Mouse (Mus musculus) hindbrain, embryonic 12.5 days (tissue): Measurements from ENCODE around the gene Col4a2. TPM values are rescaled to one million over a fixed set of nuclear protein-coding genes. Genes with fewer than 3 reads are reported as not detected.

ENCODE experiments used
- ATAC-seq: fragments of 200-750 bp; cut with Nextera tagmentation; 2 replicates; pipeline ENCODE4 v1.8.0; 2017; ENCODE audit warnings: moderate TSS enrichment; ENCODE audit not compliant: low FRiP score
- H3K27ac ChIP-seq: fragments of 300-500 bp; sonication (generic); 2 replicates; pipeline ENCODE4 v1.5.1; 2016; ENCODE audit warnings: mild to moderate bottlenecking
- H3K27me3 ChIP-seq: fragments of 300-500 bp; sonication (generic); 2 replicates; pipeline ENCODE4 v1.6.1; 2016; ENCODE audit warnings: mild to moderate bottlenecking
- H3K36me3 ChIP-seq: fragments of 300-500 bp; sonication (generic); 2 replicates; pipeline ENCODE4 v1.6.1; 2016; ENCODE audit warnings: mild to moderate bottlenecking
- H3K4me1 ChIP-seq: fragments of 300-500 bp; sonication (generic); 2 replicates; pipeline ENCODE4 v1.6.1; 2016
- H3K4me2 ChIP-seq: fragments of 300-500 bp; sonication (generic); replicated peaks from 2 replicates; pipeline ENCODE4 v1.6.1; 2016; ENCODE audit warnings: mild to moderate bottlenecking
- H3K4me3 ChIP-seq: fragments of 300-500 bp; sonication (generic); 2 replicates; pipeline ENCODE4 v1.5.1; 2016; ENCODE audit warnings: mild to moderate bottlenecking
- H3K9ac ChIP-seq: fragments of 300-500 bp; sonication (generic); 2 replicates; pipeline ENCODE4 v1.6.1; 2016; ENCODE audit warnings: mild to moderate bottlenecking, moderate library complexity
- H3K9me3 ChIP-seq: fragments of 300-500 bp; sonication (generic); replicated peaks from 2 replicates; pipeline ENCODE4 v1.6.1; 2016; ENCODE audit warnings: mild to moderate bottlenecking
- WGBS: fragments of 180-500 bp; shearing (Covaris S2); methylation state at CpG from one replicate; pipeline ENCODE4 v1.1.7; 2016; 5-methylcytosine and 5-hydroxymethylcytosine counted together
- polyA plus RNA-seq: library from polyadenylated mRNA; unstranded; fragments of >200 nt; fragmentation: Nextera tagmentation; extraction: Ambion mirVana; gene quantifications from 2 replicates; pipeline ENCODE4 v1.2.1, GENCODE M21; 2016

The Col4a2 gene
- polyA plus RNA-seq, 1 experiment from 2014 or later: 74.6 TPM

DNA sequence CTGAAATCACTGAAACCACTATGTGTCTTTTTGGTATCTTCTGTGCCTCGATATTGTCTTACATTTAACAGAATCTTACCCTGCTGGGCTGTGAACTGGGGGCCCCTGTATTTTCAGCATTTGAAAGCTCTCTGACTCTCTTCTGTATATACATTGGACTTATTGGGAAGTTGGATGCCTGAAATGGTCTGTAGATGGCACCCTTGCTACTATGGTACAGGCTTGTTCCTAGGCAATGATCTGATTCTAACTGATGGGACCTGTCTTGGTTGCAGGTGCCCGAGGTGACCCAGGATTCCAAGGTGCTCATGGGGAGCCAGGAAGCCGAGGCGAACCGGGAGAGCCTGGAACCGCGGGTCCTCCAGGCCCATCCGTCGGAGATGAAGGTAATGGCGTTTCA, 102.5 kb downstream of the Col4a2 start:
- WGBS: 88% methylated on average over 10 of the region's 10 CpGs
- peaks cover 27% of the 10 kb centered on the region for H3K4me1 ChIP-seq
- no peaks in the 10 kb centered on the region for H3K36me3 ChIP-seq
- H3K4me2 ChIP-seq: no peak overlapping the region
- no peaks in the 10 kb centered on the region for H3K9me3 ChIP-seq
- ATAC-seq: no peak
- no peak overlapping the region for H3K27ac ChIP-seq
- no peaks in the 10 kb centered on the region for H3K27me3 ChIP-seq
- no peak overlapping the region for H3K4me3 ChIP-seq
- H3K9ac ChIP-seq: no peak overlapping the region

DNA sequence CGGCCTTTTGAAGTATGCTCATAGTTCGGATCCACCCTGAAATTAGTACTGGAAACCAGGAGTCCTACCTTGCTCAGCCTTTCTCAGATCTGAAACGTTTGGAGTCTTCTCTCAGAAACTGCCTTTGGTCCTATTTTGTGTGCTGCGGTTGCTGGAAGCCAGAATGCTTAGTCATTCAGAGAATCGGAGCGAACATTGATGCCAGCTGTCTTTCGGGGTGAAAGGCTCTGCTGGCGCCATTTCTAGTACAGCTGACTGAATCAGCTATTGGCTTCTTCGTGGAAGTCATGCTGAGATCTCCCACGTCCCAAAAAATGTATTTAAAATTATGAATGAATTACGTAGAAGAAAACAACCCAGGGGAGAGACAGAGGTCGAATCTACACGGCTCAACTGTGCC, 105.2 kb downstream of the Col4a2 start:
- ATAC-seq: no peak
- no peak overlapping the region for H3K4me3 ChIP-seq
- no peak overlapping the region for H3K27ac ChIP-seq
- no peaks in the 10 kb centered on the region for H3K36me3 ChIP-seq
- no peak overlapping the region for H3K4me2 ChIP-seq
- H3K4me1 ChIP-seq: peaks cover 13% of the 10 kb centered on the region
- no peak overlapping the region for H3K9ac ChIP-seq
- no peaks in the 10 kb centered on the region for H3K9me3 ChIP-seq
- 74% methylated on average over 13 of the region's 13 CpGs for WGBS
- H3K27me3 ChIP-seq: no peaks in the 10 kb centered on the region

DNA sequence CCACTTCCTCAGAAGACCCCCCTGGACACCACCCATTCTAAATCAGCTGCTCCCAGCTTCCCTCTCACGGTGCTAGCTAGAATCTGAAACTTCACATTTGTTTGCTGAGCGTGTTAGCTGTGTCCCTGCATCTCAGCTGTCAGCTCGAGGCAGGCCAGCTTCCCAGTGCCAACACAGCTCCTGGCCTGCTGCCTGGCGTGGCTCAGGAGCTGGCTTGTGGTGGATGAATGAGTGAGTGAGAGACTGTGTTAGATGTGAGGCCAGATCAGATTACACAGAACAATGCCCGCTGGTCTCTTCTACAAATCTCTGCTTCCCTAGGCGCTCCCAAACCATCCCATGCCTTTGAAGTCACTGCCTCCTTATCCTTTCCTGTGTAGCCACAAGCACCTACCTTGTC, 106.6 kb downstream of the Col4a2 start:
- H3K27ac ChIP-seq: no peak overlapping the region
- H3K36me3 ChIP-seq: no peaks in the 10 kb centered on the region
- H3K4me2 ChIP-seq: no peak overlapping the region
- H3K9me3 ChIP-seq: no peaks in the 10 kb centered on the region
- H3K9ac ChIP-seq: no peak overlapping the region
- no peak for ATAC-seq
- no peaks in the 10 kb centered on the region for H3K27me3 ChIP-seq
- WGBS: 43% methylated on average over 6 of the region's 6 CpGs
- H3K4me3 ChIP-seq: no peak overlapping the region
- peaks cover 6% of the 10 kb centered on the region for H3K4me1 ChIP-seq

GRCm38 (mm10) chr8:11419645-11420044, 107.0 kb downstream of the Col4a2 start:
- no peaks in the 10 kb centered on the region for H3K36me3 ChIP-seq
- no peaks in the 10 kb centered on the region for H3K9me3 ChIP-seq
- H3K27me3 ChIP-seq: no peaks in the 10 kb centered on the region
- 13% methylated on average over 2 of the region's 2 CpGs for WGBS
- H3K9ac ChIP-seq: no peak overlapping the region
- no peak overlapping the region for H3K4me2 ChIP-seq
- peaks cover 2% of the 10 kb centered on the region for H3K4me1 ChIP-seq
- ATAC-seq: peak; percentile 59; the same call in 1 of the 2 replicates
- no peak overlapping the region for H3K27ac ChIP-seq
- no peak overlapping the region for H3K4me3 ChIP-seq

DNA sequence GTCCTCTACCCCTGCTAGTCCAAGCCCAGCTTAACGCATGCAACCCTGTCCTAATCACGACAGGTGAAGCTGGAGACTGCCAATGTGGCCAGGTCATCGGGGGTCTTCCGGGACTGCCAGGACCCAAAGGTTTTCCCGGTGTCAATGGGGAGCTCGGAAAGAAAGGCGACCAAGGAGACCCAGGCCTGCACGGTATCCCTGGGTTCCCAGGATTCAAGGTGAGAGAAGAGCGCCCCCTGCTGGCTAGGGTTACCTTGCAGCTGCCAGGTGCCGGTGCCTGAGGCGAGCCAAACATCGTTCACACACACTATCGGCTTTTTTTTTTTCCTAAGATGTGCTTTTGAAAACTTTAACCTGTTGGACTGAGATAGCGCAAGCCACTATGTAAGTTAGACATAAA, 108.5 kb downstream of the Col4a2 start:
- Histone ChIP-seq H3K36me3 (no peaks in the 10 kb centered on the region), H3K9me3 (no peaks in the 10 kb centered on the region), H3K4me3 (no peak overlapping the region), H3K27ac (no peak overlapping the region), H3K4me1 (no peaks in the 10 kb centered on the region), H3K9ac (no peak overlapping the region), H3K27me3 (no peaks in the 10 kb centered on the region), H3K4me2 (no peak overlapping the region)
- no peak for ATAC-seq
- WGBS: 49% methylated on average over 14 of the region's 14 CpGs

- Histone ChIP-seq H3K9me3 (no peaks in the 10 kb centered on the region), H3K4me3 (no peak overlapping the region), H3K9ac (no peak overlapping the region), H3K36me3 (0 out of 2 replicates have a peak, but pooled peaks cover under 1% of the 10 kb centered on the region), H3K4me1 (no peaks in the 10 kb centered on the region), H3K4me2 (no peak overlapping the region), H3K27ac (no peak overlapping the region), H3K27me3 (no peaks in the 10 kb centered on the region)
- no peak for ATAC-seq
- 86% methylated on average over 6 of the region's 6 CpGs for WGBS
Measured at GRCm38 (mm10) chr8:11421968-11422367, 109.4 kb downstream of the Col4a2 start.

- no peak overlapping the region for H3K4me2 ChIP-seq
- H3K4me1 ChIP-seq: no peaks in the 10 kb centered on the region
- 0 out of 2 replicates have a peak, but pooled peaks cover 3% of the 10 kb centered on the region for H3K36me3 ChIP-seq
- no peak for ATAC-seq
- no peaks in the 10 kb centered on the region for H3K9me3 ChIP-seq
- H3K27ac ChIP-seq: no peak overlapping the region
- no peak overlapping the region for H3K9ac ChIP-seq
- no peaks in the 10 kb centered on the region for H3K27me3 ChIP-seq
- no peak overlapping the region for H3K4me3 ChIP-seq
- WGBS: 65% methylated on average over 7 of the region's 7 CpGs
Measured at GRCm38 (mm10) chr8:11423091-11423490, 110.5 kb downstream of the Col4a2 start.

- Histone ChIP-seq H3K27me3 (no peaks in the 10 kb centered on the region), H3K4me3 (no peak overlapping the region), H3K36me3 (peaks cover 17% of the 10 kb centered on the region; the same call in 1 of the 2 replicates), H3K4me1 (no peaks in the 10 kb centered on the region), H3K27ac (no peak overlapping the region), H3K9ac (no peak overlapping the region), H3K9me3 (no peaks in the 10 kb centered on the region), H3K4me2 (no peak overlapping the region)
- ATAC-seq: no peak
- WGBS: 60% methylated on average over 5 of the region's 5 CpGs
Measured at GRCm38 (mm10) chr8:11430688-11431087, 118.1 kb downstream of the Col4a2 start.

- H3K9me3 ChIP-seq: no peaks in the 10 kb centered on the region
- no peak overlapping the region for H3K27ac ChIP-seq
- H3K4me1 ChIP-seq: no peaks in the 10 kb centered on the region
- WGBS: 67% methylated on average over 12 of the region's 12 CpGs
- no peak overlapping the region for H3K4me3 ChIP-seq
- H3K27me3 ChIP-seq: peaks cover 7% of the 10 kb centered on the region; the same call in 1 of the 2 replicates
- H3K4me2 ChIP-seq: no peak overlapping the region
- ATAC-seq: no peak
- H3K36me3 ChIP-seq: 0 out of 2 replicates have a peak, but pooled peaks cover 6% of the 10 kb centered on the region
- no peak overlapping the region for H3K9ac ChIP-seq
Measured at GRCm38 (mm10) chr8:11437862-11438261, 125.3 kb downstream of the Col4a2 start.

DNA sequence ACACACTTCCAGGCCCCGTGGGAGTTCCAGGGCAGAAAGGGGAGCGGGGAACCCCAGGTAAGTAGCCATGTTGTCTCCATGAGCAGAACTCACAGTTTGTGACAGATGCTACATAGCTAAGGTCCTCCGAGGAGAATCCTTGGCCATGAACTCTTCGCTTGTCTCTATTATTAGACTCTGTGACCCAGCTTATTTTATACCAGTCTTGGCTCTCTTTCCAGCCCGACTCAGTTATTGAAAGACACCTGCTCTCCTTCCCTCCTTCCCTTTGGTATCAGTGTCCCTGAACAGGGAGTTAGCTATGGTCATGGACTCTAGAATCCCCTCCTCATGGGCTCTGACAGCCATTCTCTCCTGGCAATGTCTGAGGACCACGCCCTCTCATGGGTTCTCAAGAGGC, 128.7 kb downstream of the Col4a2 start:
- Histone ChIP-seq H3K9ac (no peak overlapping the region), H3K4me1 (no peaks in the 10 kb centered on the region), H3K4me3 (no peak overlapping the region), H3K4me2 (no peak overlapping the region), H3K27me3 (peaks cover 7% of the 10 kb centered on the region; the same call in 1 of the 2 replicates), H3K27ac (no peak overlapping the region), H3K36me3 (0 out of 2 replicates have a peak, but pooled peaks cover 3% of the 10 kb centered on the region), H3K9me3 (no peaks in the 10 kb centered on the region)
- WGBS: 92% methylated on average over 6 of the region's 6 CpGs
- ATAC-seq: no peak

- Histone ChIP-seq H3K9ac (no peak overlapping the region), H3K4me3 (no peak overlapping the region), H3K36me3 (0 out of 2 replicates have a peak, but pooled peaks cover 3% of the 10 kb centered on the region), H3K27ac (no peak overlapping the region), H3K9me3 (no peaks in the 10 kb centered on the region), H3K27me3 (no peaks in the 10 kb centered on the region), H3K4me2 (no peak overlapping the region), H3K4me1 (no peaks in the 10 kb centered on the region)
- ATAC-seq: no peak
- WGBS: 89% methylated on average over 9 of the region's 9 CpGs
Measured at GRCm38 (mm10) chr8:11443611-11444010, 131.0 kb downstream of the Col4a2 start.

- Histone ChIP-seq H3K36me3 (0 out of 2 replicates have a peak, but pooled peaks cover 3% of the 10 kb centered on the region), H3K4me2 (no peak overlapping the region), H3K9me3 (no peaks in the 10 kb centered on the region), H3K4me1 (no peaks in the 10 kb centered on the region), H3K27ac (no peak overlapping the region), H3K27me3 (no peaks in the 10 kb centered on the region), H3K4me3 (no peak overlapping the region), H3K9ac (no peak overlapping the region)
- 91% methylated on average over 7 of the region's 7 CpGs for WGBS
- no peak for ATAC-seq
Measured at GRCm38 (mm10) chr8:11444216-11444615, 131.6 kb downstream of the Col4a2 start.

DNA sequence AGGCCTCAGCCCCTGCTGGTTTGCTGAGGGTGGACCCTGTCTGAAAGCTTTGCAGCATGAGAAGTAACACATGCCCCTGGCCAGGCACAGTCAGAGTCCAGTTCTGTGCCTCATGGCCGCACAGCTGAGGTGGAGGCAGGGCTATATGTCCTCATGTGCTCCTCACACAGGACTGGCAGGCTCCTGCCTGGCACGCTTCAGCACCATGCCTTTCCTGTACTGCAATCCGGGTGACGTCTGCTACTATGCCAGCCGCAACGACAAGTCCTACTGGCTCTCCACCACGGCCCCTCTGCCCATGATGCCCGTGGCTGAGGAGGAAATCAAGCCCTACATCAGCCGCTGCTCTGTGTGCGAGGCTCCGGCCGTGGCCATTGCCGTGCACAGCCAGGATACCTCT, 133.2 kb downstream of the Col4a2 start:
- no peaks in the 10 kb centered on the region for H3K36me3 ChIP-seq
- H3K4me1 ChIP-seq: 0 out of 2 replicates have a peak, but pooled peaks cover 4% of the 10 kb centered on the region
- no peak overlapping the region for H3K9ac ChIP-seq
- no peaks in the 10 kb centered on the region for H3K9me3 ChIP-seq
- no peak for ATAC-seq
- no peaks in the 10 kb centered on the region for H3K27me3 ChIP-seq
- no peak overlapping the region for H3K4me2 ChIP-seq
- no peak overlapping the region for H3K4me3 ChIP-seq
- H3K27ac ChIP-seq: no peak overlapping the region
- 93% methylated on average over 13 of the region's 13 CpGs for WGBS
